Mouse (Mus musculus) neural tube, embryonic 11.5 days (tissue): ENCODE results near the gene Coasy. TPM values are rescaled to one million over a fixed set of nuclear protein-coding genes. Genes with fewer than 3 reads are reported as not detected.

ENCODE experiments used
- ATAC-seq: fragments of 200-750 bp; cut with Nextera tagmentation; 2 replicates; pipeline ENCODE4 v1.8.0; 2017; ENCODE audit warnings: moderate number of reproducible peaks, mild to moderate bottlenecking, moderate TSS enrichment, moderate library complexity; ENCODE audit not compliant: insufficient read depth, low FRiP score, low TSS enrichment
- DNase-seq: peaks from one replicate; pipeline ENCODE4 v3.0.0-alpha.2; 2015; ENCODE audit warnings: low spot score
- H3K27ac ChIP-seq: fragments of 300-500 bp; sonication (generic); 2 replicates; pipeline ENCODE4 v1.5.1; 2014; ENCODE audit warnings: low read depth, mild to moderate bottlenecking, low read length
- H3K27me3 ChIP-seq: fragments of 300-500 bp; sonication (generic); 2 replicates; pipeline ENCODE4 v1.6.1; 2014; ENCODE audit warnings: mild to moderate bottlenecking, low read length, mixed read lengths; ENCODE audit not compliant: control insufficient read depth, insufficient read depth
- H3K36me3 ChIP-seq: fragments of 300-500 bp; sonication (generic); 2 replicates; pipeline ENCODE4 v1.6.1; 2014; ENCODE audit warnings: mild to moderate bottlenecking, low read length, moderate library complexity, mixed read lengths; ENCODE audit not compliant: control insufficient read depth, insufficient read depth
- H3K4me1 ChIP-seq: fragments of 300-500 bp; sonication (generic); 2 replicates; pipeline ENCODE4 v1.6.1; 2014; ENCODE audit warnings: low read length, mixed read lengths; ENCODE audit not compliant: control insufficient read depth, insufficient read depth
- H3K4me2 ChIP-seq: fragments of 300-500 bp; sonication (generic); 2 replicates; pipeline ENCODE4 v1.6.1; 2014; ENCODE audit warnings: low read depth, mild to moderate bottlenecking, moderate library complexity
- H3K4me3 ChIP-seq: fragments of 300-500 bp; sonication (generic); 2 replicates; pipeline ENCODE4 v1.5.1; 2014; ENCODE audit warnings: low read depth, low read length
- H3K9ac ChIP-seq: fragments of 300-500 bp; sonication (generic); 2 replicates; pipeline ENCODE4 v1.6.1; 2014; ENCODE audit warnings: mild to moderate bottlenecking, low read length
- H3K9me3 ChIP-seq: fragments of 300-500 bp; sonication (generic); 2 replicates; pipeline ENCODE4 v1.6.1; 2016; ENCODE audit warnings: low read length; ENCODE audit not compliant: control insufficient read depth
- WGBS: fragments of 180-500 bp; shearing (Covaris S2); extraction: QIAGEN DNeasy Blood & Tissue Kit; methylation state at CpG from one replicate; pipeline ENCODE4 v1.1.7; 2014; 5-methylcytosine and 5-hydroxymethylcytosine counted together
- polyA plus RNA-seq: library from polyadenylated mRNA; unstranded; fragments of >200 nt; fragmentation: Nextera tagmentation; extraction: Ambion mirVana; gene quantifications from 2 replicates; pipeline ENCODE4 v1.2.1, GENCODE M21; 2014

Gene Coasy
- polyA plus RNA-seq, 1 experiment from 2014 or later: 55.5 TPM

- Histone ChIP-seq H3K4me3 (peak overlapping the region; percentile 26), H3K9ac (peak overlapping the region; percentile 33), H3K27ac (no peak overlapping the region), H3K36me3 (peaks cover 2% of the 10 kb centered on the region; the same call in 1 of the 2 replicates), H3K4me2 (peak overlapping the region; percentile 58), H3K4me1 (peaks cover 8% of the 10 kb centered on the region), H3K9me3 (no peaks in the 10 kb centered on the region), H3K27me3 (peaks cover 5% of the 10 kb centered on the region; the same call in 1 of the 2 replicates)
- WGBS: 29% methylated on average over 18 of the region's 18 CpGs
- DNase-seq (peak; percentile 85), ATAC-seq (no peak)
Measured at GRCm38 (mm10) chr11:101066549-101067412, 15.6 kb upstream of the Coasy start.

- Histone ChIP-seq H3K27me3 (peaks cover 10% of the 10 kb centered on the region; the same call in 1 of the 2 replicates), H3K4me2 (peak within 1 kb of the TSS; percentile 99), H3K4me1 (no peaks in the 10 kb centered on the region; the same call in 1 of the 2 replicates), H3K4me3 (peak within 1 kb of the TSS; percentile 79), H3K9ac (peak within 1 kb of the TSS; percentile 81), H3K36me3 (no peaks in the 10 kb centered on the region), H3K27ac (no peak within 1 kb of the TSS), H3K9me3 (no peaks in the 10 kb centered on the region)
- WGBS: 5% methylated on average over 35 of the region's 35 CpGs
- DNase-seq: peak; percentile 91
- peak; percentile 86; the same call in 1 of the 2 replicates for ATAC-seq
Measured at GRCm38 (mm10) chr11:101069391-101070188, 12.8 kb upstream of the Coasy start, which contains the start of gene Naglu. Naglu (plus strand) TSS chr11:101070012.

GRCm38 (mm10) chr11:101070189-101070527 is 12.2 kb upstream of the Coasy start:
- Histone ChIP-seq H3K4me3 (peak overlapping the region; percentile 79), H3K36me3 (no peaks in the 10 kb centered on the region), H3K27ac (no peak overlapping the region), H3K4me1 (no peaks in the 10 kb centered on the region; the same call in 1 of the 2 replicates), H3K27me3 (peaks cover 10% of the 10 kb centered on the region; the same call in 1 of the 2 replicates), H3K9ac (peak overlapping the region; percentile 81), H3K4me2 (peak overlapping the region; percentile 99), H3K9me3 (no peaks in the 10 kb centered on the region)
- no peak for DNase-seq
- 0% methylated on average over 36 of the region's 36 CpGs for WGBS
- peak; percentile 65 for ATAC-seq

- H3K4me3 ChIP-seq: no peak overlapping the region; the same call in 1 of the 2 replicates
- H3K4me2 ChIP-seq: peak overlapping the region; percentile 99; the same call in 1 of the 2 replicates
- H3K27ac ChIP-seq: no peak overlapping the region
- 73% methylated on average over 6 of the region's 6 CpGs for WGBS
- H3K9ac ChIP-seq: 0 out of 2 replicates have a peak overlapping the region, but pooled peaks have one; percentile 4
- no peaks in the 10 kb centered on the region; the same call in 1 of the 2 replicates for H3K4me1 ChIP-seq
- DNase-seq: no peak
- H3K36me3 ChIP-seq: no peaks in the 10 kb centered on the region
- H3K9me3 ChIP-seq: no peaks in the 10 kb centered on the region
- H3K27me3 ChIP-seq: peaks cover 10% of the 10 kb centered on the region; the same call in 1 of the 2 replicates
- no peak for ATAC-seq
Measured at GRCm38 (mm10) chr11:101070987-101071386, 11.4 kb upstream of the Coasy start.

GRCm38 (mm10) chr11:101071810-101072428 is 10.4 kb upstream of the Coasy start:
- no peaks in the 10 kb centered on the region for H3K9me3 ChIP-seq
- 74% methylated on average over 14 of the region's 14 CpGs for WGBS
- DNase-seq (no peak), ATAC-seq (no peak)
- no peak overlapping the region for H3K4me3 ChIP-seq
- no peaks in the 10 kb centered on the region; the same call in 1 of the 2 replicates for H3K4me1 ChIP-seq
- H3K4me2 ChIP-seq: no peak overlapping the region
- H3K27ac ChIP-seq: no peak overlapping the region
- peaks cover 10% of the 10 kb centered on the region; the same call in 1 of the 2 replicates for H3K27me3 ChIP-seq
- no peaks in the 10 kb centered on the region for H3K36me3 ChIP-seq
- no peak overlapping the region for H3K9ac ChIP-seq

- H3K27me3 ChIP-seq: peaks cover 40% of the 10 kb centered on the region
- H3K9ac ChIP-seq: no peak within 1 kb of the TSS
- H3K27ac ChIP-seq: no peak within 1 kb of the TSS
- no peak for DNase-seq
- no peak for ATAC-seq
- H3K9me3 ChIP-seq: no peaks in the 10 kb centered on the region
- no peak within 1 kb of the TSS for H3K4me3 ChIP-seq
- WGBS: 71% methylated on average over 9 of the region's 9 CpGs
- H3K4me2 ChIP-seq: no peak within 1 kb of the TSS
- no peaks in the 10 kb centered on the region for H3K36me3 ChIP-seq
- peaks cover 3% of the 10 kb centered on the region; the same call in 1 of the 2 replicates for H3K4me1 ChIP-seq
Measured at GRCm38 (mm10) chr11:101078121-101078520, 4.2 kb upstream of the Coasy start, which contains the start of gene Hsd17b1. Hsd17b1 (plus strand) TSS chr11:101078411.

- no peaks in the 10 kb centered on the region for H3K36me3 ChIP-seq
- ATAC-seq (no peak), DNase-seq (no peak)
- H3K9ac ChIP-seq: no peak overlapping the region
- no peaks in the 10 kb centered on the region for H3K9me3 ChIP-seq
- H3K4me2 ChIP-seq: no peak overlapping the region
- no peak overlapping the region for H3K4me3 ChIP-seq
- WGBS: 4% methylated on average over 23 of the region's 27 CpGs
- no peak overlapping the region for H3K27ac ChIP-seq
- H3K4me1 ChIP-seq: peaks cover 11% of the 10 kb centered on the region
- H3K27me3 ChIP-seq: peaks cover 40% of the 10 kb centered on the region
Measured at GRCm38 (mm10) chr11:101079746-101080145, 2.6 kb upstream of the Coasy start.

- no peak overlapping the region for H3K9ac ChIP-seq
Measured at GRCm38 (mm10) chr11:101080421-101080820, 1.9 kb upstream of the Coasy start.

More at GRCm38 (mm10) chr11:101080421-101080820, 1.9 kb upstream of the Coasy start:
- no peak for ATAC-seq
- peaks cover 40% of the 10 kb centered on the region for H3K27me3 ChIP-seq
- H3K4me3 ChIP-seq: no peak overlapping the region
- H3K4me2 ChIP-seq: no peak overlapping the region
- H3K4me1 ChIP-seq: peaks cover 11% of the 10 kb centered on the region
- no peak for DNase-seq
- H3K36me3 ChIP-seq: no peaks in the 10 kb centered on the region
- H3K27ac ChIP-seq: no peak overlapping the region
- WGBS: 61% methylated on average over 5 of the region's 5 CpGs
- H3K9me3 ChIP-seq: no peaks in the 10 kb centered on the region
